Mouse (Mus musculus) embryonic fibroblast, embryonic 13.5 days (primary cell): ENCODE results near the gene Trim56. TPM values are rescaled to one million over a fixed set of nuclear protein-coding genes. Genes with fewer than 3 reads are reported as not detected.

Source experiments
- H3K27ac ChIP-seq: 2 replicates; pipeline ENCODE4 v1.5.1; 2012; ENCODE audit warnings: low read length, control low read depth, inconsistent platforms; ENCODE audit not compliant: insufficient read depth
- H3K4me1 ChIP-seq: 2 replicates; pipeline ENCODE4 v1.6.1; 2011; ENCODE audit warnings: low read length; ENCODE audit not compliant: control insufficient read depth, insufficient read depth
- H3K4me3 ChIP-seq: 2 replicates; pipeline ENCODE4 v1.5.1; 2011; ENCODE audit warnings: mild to moderate bottlenecking, control low read depth, low read length; ENCODE audit not compliant: insufficient read depth
- CTCF ChIP-seq: IDR thresholded peaks from 2 replicates; pipeline ENCODE4 v1.5.1; 2011; ENCODE audit warnings: mild to moderate bottlenecking, control low read depth, low read length, moderate library complexity, borderline replicate concordance; ENCODE audit not compliant: insufficient read depth
- POLR2A ChIP-seq: IDR thresholded peaks from 2 replicates; pipeline ENCODE4 v1.6.1; 2011; ENCODE audit warnings: low read depth, mild to moderate bottlenecking, control low read depth, low read length, moderate library complexity
- polyA plus RNA-seq: library from polyadenylated mRNA; stranded (reverse); fragments of >200 nt; gene quantifications from 2 replicates; pipeline ENCODE4 v1.2.4, GENCODE M21; 2011; ENCODE audit warnings: low read depth; ENCODE audit not compliant: missing spikeins, insufficient read length

Trim56 gene
- polyA plus RNA-seq, 1 experiment: 23.4 TPM

- Histone ChIP-seq H3K27ac (peak overlapping the region; percentile 21), H3K4me3 (no peak overlapping the region), H3K4me1 (peaks cover under 1% of the 10 kb centered on the region)
- TF ChIP-seq POLR2A (no peak), CTCF (no peak)
Measured at GRCm38 (mm10) chr5:137096037-137096436, 20.0 kb downstream of the Trim56 start.

- H3K4me3 ChIP-seq: no peak overlapping the region
- no peaks in the 10 kb centered on the region for H3K4me1 ChIP-seq
- no peak overlapping the region for H3K27ac ChIP-seq
- TF ChIP-seq CTCF: no peak
- no peak for TF ChIP-seq POLR2A
Measured at GRCm38 (mm10) chr5:137095135-137095534, 20.9 kb downstream of the Trim56 start.

DNA sequence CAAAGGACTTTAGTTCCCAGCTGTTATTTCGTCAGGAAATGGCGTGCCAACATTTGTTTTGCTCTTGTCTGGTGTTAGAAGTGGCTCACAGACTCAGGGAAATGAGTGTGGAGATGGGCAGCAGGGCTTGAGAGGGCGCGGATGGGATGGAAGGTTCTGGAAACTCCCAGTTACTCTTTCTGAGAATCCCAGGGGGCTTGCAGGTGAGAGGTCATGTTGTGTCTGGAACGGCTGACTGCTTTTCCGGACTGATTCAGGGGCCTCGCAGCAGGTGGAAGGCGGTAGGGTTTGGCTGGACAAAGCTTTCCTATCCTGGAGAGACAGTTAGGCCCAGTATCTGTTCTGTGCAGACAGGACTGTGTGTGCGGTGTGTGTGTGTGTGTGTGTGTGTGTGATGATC lies 22.3 kb downstream of the Trim56 start:
- no peak for TF ChIP-seq CTCF
- no peak for TF ChIP-seq POLR2A
- Histone ChIP-seq H3K27ac (no peak overlapping the region), H3K4me1 (no peaks in the 10 kb centered on the region), H3K4me3 (no peak overlapping the region)

DNA sequence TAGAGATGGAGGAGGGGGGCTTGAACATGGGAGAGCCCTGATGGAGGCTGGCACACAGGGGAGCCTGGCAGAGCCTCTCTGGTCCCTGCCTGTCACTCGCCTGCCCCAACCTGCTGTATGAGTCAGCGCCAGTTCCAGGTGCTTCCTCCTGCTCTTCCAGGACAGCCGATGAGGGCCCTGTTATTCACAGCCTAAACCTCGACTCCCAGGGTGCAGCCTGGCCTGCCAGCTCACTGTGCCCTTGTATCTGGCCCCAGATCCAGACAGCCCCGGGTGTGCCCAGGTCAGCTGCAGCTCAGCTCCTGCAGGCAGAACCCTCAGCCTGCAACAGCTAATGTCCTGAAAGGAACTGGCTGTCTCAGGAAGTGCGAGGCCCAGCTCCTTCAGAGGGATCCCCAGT lies 24.4 kb downstream of the Trim56 start:
- no peak for TF ChIP-seq CTCF
- no peak for TF ChIP-seq POLR2A
- no peak overlapping the region for H3K4me3 ChIP-seq
- H3K27ac ChIP-seq: no peak overlapping the region
- H3K4me1 ChIP-seq: no peaks in the 10 kb centered on the region

DNA sequence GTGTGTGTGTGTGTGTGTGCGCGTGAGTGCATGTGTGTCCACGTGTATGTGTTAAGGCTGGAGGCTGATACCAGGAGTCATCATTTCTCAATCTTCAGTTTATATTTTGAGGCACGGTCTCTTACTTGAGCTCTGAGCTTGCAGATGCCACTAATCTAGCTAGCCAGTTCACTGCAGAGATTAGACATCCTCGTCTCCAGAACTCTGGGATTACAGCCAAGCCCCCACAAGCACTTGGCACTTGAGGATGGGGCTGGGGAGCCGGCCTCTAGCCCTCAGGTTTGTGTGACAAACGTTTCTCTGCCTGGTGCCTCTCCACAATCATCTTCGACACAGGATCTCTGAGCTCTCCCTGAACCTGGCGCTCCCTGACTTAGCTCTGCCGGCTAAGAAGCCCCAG lies 25.1 kb downstream of the Trim56 start:
- TF ChIP-seq CTCF: no peak
- TF ChIP-seq POLR2A: no peak
- Histone ChIP-seq H3K4me1 (no peaks in the 10 kb centered on the region), H3K4me3 (no peak overlapping the region), H3K27ac (no peak overlapping the region)

- Histone ChIP-seq H3K4me3 (no peak overlapping the region), H3K27ac (no peak overlapping the region), H3K4me1 (no peaks in the 10 kb centered on the region)
- TF ChIP-seq CTCF (no peak), POLR2A (no peak)
Measured at GRCm38 (mm10) chr5:137087410-137087809, 28.6 kb downstream of the Trim56 start.

DNA sequence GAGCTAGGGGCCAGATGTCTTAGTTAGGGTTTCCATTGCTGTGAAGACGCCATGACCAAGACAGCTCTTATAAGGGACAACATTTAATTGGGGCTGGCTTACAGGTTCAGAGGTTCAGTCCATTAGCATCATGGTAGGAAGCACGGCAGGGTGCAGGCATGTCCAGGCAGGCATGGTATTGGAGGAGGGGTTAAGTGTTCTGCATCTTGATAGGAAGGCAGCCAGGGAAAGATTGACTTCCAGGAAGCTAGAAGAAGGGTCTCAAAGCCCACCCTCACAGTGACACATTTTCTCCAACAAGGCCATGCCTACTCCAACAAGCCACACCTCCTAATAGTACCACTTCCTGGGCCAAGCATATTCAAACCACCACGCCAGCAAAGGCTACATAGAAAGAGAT lies 30.3 kb downstream of the Trim56 start:
- H3K27ac ChIP-seq: no peak overlapping the region; the same call in 1 of the 2 replicates
- TF ChIP-seq CTCF (no peak), POLR2A (no peak)

DNA sequence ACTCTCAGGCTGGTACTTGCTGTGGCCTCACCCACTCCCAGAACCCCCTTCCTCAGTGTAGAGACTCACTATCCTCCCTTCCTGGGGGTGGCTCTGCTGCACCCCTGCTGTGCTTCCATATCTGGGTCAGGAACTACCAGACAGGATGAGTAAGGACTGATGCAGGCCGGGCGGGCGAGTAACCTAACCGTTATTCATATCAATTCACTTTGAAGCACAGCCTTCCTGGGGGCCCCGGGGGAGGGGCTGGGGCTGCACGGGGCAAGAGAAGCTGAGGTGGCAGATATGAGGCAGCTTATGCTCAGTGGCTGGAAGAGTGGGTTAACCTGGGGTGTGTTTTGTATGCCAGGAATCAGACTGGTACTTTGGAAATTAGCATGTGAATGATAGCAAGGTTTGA lies 31.0 kb downstream of the Trim56 start:
- no peak overlapping the region; the same call in 1 of the 2 replicates for H3K27ac ChIP-seq
- no peak for TF ChIP-seq CTCF
- no peak overlapping the region for H3K4me3 ChIP-seq
- peaks cover 6% of the 10 kb centered on the region for H3K4me1 ChIP-seq

More for the DNA sequence above, 30.3 kb downstream of the Trim56 start:
- Histone ChIP-seq H3K4me3 (no peak overlapping the region), H3K4me1 (0 out of 2 replicates have a peak, but pooled peaks cover 1% of the 10 kb centered on the region)

DNA sequence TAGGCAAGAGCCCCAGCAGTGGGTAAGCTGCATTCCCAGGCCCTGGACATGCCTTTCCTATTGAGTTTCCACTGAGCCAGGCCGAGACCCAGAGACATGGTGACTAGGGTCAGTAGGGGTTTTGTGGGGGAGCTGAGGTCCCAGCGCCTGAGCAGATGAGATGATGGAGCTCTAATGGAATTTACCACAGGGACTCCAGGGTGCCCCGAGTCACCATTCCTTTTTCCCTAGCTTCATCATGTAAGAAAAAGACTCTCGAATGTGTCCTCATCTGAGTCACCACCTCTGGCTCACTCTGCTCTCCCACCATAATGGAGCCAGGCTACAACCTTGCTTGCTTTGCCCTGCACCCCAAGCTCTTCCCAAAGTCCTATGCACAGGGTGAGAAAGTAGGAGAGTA lies 33.0 kb downstream of the Trim56 start:
- peak overlapping the region; percentile 27 for H3K27ac ChIP-seq
- no peak overlapping the region for H3K4me3 ChIP-seq
- TF ChIP-seq CTCF: no peak
- H3K4me1 ChIP-seq: peaks cover 17% of the 10 kb centered on the region

DNA sequence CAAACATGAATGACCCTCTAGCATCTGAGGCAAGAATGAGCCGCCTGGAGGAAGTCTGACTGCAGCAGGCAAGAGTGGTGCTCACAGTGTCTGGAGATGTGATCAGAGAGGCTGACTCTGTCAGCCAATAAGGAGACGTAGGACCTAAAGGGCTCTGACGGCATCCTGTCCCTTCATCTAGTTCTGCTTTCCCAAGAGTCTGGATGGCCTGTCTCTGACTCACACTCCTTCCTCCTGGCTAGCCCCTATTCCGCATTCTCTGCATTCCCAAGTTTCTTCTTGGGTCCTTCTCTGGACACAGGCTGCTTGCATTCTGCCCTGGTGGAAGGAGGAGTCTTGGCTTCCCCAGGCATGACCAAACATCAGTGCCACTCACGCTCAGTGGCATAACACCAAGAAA lies 36.2 kb downstream of the Trim56 start:
- peaks cover 25% of the 10 kb centered on the region for H3K4me1 ChIP-seq
- TF ChIP-seq CTCF (no peak), POLR2A (peak; percentile 60)
- peak overlapping the region; percentile 99 for H3K27ac ChIP-seq
- H3K4me3 ChIP-seq: no peak overlapping the region

GRCm38 (mm10) chr5:137078616-137079015 lies 37.4 kb downstream of the Trim56 start:
- Histone ChIP-seq H3K4me3 (no peak overlapping the region), H3K27ac (peak overlapping the region; percentile 99), H3K4me1 (peaks cover 25% of the 10 kb centered on the region)
- no peak for TF ChIP-seq CTCF
- TF ChIP-seq POLR2A: 0 out of 2 replicates have a peak, but pooled peaks have one; percentile 10
